Mouse (Mus musculus): Measurements from ENCODE around the gene Pld3.

- TF ChIP-seq CTCF (IDR thresholded peaks at IDR 0.05; ENCODE audit: borderline replicate concordance, insufficient read depth, low read length) (no peak), POLR2A (IDR thresholded peaks at IDR 0.05; ENCODE audit: low read depth, low read length) (no peak)
Measured at GRCm38 (mm10) chr7:27587741-27588140, 34.7 kb upstream of the Pld3 start.
